Mouse (Mus musculus) CD4-positive, CD25-positive, alpha-beta regulatory T cell, adult 4 months (primary cell): ENCODE measurements around the gene Dhps. TPM values are rescaled to one million over a fixed set of nuclear protein-coding genes. Genes with fewer than 3 reads are reported as not detected.
A peak's percentile ranks its signal among the peaks of the same experiment; 100 is the strongest.
"Not testable (repeated sequence)": the region's sequence is repeated elsewhere in the genome, so short reads cannot be mapped to it uniquely, and the experiment has no call there.

ENCODE experiments used
- ATAC-seq: one replicate; pipeline ENCODE4 v1.8.0; 2017
- polyA plus RNA-seq, 2 experiments: library from polyadenylated mRNA; unstranded; fragments of 100-300 nt; shearing (Covaris generic); gene quantifications; one replicate each; pipeline ENCODE4 v1.2.1; 2017

Dhps gene
- polyA plus RNA-seq, 2 experiments from 2014 or later, result 42.7 to 45.0 TPM

DNA sequence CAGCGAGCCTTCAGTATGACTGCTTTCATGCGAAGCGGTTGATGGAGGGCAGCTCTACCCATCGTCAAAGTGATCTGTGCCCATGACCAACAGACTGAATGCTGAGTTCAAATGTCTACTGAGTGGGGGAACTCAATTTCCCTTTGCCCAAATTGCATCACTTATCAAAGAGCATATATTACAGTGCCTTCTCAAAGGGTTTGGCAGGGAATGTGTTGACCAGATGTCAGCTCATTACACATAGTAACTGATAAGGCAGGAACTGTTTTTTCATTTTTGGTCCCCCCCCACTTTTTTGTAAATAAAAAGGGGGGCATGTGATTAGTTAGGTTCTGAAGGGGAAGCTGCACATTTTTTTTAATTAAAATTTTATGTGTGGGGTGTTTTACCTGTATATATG lies 9.0 kb upstream of the Dhps start:
- ATAC-seq, result no peak

DNA sequence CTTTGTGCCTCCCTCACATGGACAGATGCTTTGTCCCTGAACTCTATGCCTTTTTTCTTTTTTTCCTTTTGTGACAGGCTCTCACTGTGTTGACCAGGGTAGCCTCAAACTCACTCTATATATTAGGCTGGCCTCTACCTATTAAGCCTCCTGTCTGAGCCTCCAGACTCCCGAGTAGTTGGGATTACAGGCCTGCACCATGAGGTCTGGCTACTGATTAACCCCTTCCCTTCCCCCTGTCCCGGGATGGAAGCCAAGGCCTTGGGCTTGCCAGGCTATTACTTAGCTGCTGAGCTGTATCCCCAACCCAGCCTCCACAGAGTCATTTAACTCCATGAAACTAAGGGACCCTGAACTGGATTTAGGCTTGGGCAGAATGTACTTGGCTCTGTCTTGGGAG lies 6.3 kb upstream of the Dhps start:
- ATAC-seq, result no peak

DNA sequence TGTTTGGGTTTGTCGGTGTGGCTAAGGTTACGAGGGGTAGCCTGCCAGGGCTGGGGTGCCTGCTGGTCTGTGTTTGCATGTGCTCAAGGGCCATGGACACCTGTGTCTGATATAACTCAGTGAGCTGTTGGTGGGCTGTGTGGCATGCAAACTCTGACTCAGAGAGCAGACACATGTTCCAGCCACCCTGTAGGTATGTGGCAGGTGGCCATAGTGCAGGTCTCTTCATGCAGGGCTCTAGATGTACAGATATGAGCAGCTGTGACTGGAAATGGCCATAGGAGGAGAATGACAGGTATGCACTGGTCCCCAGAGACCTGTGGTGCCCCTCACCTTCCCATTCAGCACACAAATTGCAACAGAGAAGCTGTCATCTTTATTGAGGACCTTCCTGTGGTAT lies 4.4 kb upstream of the Dhps start:
- ATAC-seq, result no peak

DNA sequence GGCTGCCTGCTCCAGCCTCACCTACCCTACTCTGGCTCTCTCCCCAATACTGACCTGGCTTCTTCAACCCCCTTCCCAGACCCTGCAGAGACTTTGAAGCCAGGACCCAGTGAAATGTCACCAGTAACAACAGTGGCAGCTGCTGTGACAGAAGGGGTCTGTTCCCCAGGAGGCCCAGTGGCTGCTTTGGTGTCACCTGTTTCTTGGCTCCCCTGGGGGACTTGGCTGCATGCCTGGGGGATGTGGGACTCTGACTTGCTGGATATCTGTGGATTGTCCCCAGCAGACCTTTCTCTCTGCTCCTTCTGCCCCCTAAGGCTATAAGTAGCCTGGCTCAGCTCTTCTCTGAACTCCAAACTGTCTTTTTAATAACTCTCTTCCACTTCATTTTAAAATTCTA lies 3.6 kb upstream of the Dhps start, which contains the start of gene Gm5741:
Gm5741 (minus strand) TSS at position 1 of the 400 bp plus-strand sequence.
- ATAC-seq, result no peak

DNA sequence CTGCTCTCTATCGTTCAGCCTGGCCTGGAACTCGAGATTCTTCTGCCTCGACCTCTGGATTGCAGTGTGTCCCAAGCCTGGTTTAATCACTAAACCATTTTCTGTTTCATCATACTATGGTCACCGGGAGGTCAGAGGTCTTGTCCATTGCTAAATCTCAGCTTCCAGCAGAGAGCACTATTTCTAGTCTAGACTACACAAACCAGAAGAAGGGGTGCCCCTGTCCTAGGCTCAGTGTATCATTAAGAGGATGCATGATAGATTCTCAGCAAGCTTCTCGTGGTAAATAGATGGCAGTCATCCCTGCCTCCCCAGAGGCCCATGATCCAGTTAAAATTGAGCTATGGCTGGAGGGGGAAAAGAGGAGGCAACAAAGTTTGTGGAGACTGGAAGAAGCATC lies 516 bp upstream of the Dhps start:
- no peak for ATAC-seq

DNA sequence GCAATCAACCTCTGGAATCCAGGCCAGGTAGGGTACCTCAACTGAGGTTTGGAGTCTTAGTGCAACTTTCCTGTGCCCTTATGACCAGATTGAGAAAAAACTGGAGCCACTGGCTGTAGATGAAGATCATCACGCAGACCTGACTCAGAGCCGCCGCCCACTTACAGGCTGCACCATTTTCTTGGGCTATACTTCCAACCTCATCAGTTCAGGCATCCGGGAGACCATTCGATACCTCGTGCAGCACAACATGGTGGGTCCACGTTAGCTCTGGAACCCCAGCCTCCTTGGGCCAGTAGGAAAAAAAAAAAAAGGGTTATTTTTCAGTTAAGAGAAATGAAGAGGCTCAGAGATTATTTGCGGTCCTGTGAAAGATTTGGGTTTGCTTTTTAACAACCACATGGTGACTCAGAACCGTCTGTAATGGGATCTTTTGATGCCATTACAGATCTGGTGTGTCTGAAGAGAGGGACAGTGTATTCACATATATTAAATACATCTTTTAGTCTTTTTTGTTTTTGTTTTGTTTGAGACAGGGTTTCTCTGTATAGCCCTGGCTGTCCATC lies 890 bp downstream of the Dhps start:
- no peak for ATAC-seq

DNA sequence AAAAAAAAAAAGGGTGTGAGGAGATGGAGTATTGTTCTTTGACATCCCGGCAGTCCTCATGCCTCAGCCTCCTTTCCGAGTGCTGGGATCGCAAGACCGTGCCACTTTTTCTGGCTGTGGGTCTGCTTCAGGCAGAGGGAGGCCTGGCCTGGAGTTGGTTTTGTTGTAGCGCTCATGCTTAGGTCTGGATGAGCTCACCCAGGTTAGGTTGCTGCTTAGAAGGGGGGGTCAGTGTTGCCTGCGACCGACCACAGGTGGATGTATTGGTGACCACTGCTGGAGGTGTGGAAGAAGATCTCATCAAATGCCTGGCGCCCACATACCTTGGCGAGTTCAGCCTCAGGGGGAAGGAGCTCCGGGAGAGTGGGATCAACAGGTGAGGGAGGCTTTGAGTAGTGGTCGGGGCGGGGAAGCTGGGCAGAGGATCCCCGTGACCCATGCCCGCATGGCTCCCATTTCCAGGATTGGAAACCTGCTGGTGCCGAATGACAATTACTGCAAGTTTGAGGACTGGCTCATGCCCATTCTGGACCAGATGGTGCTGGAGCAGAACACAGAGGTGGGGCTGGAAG lies 1.6 kb downstream of the Dhps start:
- ATAC-seq, result no peak

DNA sequence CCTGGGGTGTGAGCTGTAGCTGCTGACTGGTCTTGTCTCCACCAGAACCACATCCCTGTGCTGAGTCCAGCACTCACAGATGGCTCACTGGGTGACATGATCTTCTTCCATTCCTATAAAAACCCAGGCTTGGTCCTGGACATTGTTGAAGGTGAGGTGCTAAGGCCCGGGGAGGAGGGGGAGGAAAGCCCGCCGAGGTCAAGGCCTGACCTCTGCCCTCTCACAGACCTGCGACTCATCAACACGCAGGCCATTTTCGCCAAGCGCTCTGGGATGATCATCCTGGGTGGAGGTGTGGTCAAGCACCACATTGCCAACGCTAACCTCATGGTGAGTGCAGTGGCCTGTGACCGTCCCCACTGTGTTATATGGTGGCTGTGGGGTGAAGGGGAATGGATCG lies 2.6 kb downstream of the Dhps start:
- ATAC-seq, result no peak

DNA sequence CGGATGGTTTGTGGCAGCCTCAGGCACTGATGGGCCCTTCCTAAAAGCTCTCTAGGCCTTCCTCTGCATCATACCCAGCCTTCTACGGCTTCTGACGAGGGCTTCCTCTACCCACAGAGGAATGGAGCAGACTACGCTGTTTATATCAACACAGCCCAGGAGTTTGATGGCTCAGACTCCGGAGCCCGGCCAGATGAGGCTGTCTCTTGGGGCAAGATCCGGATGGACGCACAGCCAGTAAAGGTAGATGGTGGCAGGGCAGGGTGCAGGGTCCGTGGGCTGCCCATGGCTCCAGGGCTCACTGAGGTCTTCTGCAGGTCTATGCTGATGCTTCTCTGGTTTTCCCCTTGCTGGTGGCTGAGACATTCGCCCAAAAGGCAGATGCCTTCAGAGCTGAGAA lies 3.1 kb downstream of the Dhps start:
- no peak for ATAC-seq

DNA sequence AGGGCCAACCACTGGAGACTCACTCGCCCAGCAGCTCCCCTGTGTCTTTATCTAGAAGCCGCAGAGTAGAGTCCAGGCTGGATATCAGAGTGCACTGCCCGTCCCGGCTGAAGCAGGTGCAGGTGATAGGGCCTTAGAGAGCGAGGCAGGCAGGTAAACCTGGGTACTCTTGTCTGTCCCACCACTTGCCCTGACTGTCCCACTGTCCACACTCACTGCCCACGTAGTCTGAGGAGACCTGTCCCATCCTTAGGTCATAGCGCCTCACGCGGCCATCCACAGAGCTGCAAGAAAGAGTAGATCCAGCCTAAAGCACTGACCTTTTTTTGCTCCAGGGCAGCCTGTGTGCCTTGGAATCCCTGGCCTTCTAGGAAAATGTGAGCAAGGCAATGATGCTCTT lies 4.4 kb downstream of the Dhps start:
- no peak for ATAC-seq

DNA sequence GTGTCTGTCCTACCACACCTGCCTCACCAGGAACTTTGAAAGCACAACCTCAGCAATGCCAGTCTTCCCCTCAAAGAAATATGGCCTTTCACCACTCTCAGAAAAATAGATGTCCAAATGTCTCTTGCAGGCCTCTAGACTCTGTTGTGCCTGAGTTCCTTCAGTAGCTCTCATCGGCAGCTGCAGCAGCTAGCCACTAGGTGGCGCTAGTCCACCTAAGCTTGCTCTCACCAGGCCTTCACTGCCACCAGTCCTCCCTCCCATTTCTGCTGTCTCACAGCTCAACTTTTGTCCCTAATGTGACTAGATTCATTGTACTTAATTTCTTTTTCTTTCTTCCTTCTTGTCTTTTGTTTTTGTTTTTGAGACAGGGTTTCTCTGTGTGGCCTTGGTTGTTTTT lies 5.4 kb downstream of the Dhps start:
- ATAC-seq, result peak; percentile 68

DNA sequence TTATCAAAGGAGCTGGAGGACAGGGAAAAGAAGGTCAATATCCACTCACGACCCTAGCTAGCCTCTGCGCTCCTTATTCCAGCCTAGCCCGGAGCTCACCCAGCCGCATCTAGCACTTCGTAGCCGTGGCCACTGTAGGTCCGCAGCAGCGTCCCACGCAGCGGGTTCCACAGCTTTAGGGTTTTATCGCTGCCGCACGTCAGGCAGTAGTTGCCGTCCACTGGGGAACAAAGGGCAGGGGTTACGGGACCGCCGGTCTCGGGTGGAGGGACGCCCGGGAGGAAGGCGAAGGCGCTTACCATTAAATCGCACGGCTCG lies 8.6 kb downstream of the Dhps start:
- ATAC-seq, result no peak

DNA sequence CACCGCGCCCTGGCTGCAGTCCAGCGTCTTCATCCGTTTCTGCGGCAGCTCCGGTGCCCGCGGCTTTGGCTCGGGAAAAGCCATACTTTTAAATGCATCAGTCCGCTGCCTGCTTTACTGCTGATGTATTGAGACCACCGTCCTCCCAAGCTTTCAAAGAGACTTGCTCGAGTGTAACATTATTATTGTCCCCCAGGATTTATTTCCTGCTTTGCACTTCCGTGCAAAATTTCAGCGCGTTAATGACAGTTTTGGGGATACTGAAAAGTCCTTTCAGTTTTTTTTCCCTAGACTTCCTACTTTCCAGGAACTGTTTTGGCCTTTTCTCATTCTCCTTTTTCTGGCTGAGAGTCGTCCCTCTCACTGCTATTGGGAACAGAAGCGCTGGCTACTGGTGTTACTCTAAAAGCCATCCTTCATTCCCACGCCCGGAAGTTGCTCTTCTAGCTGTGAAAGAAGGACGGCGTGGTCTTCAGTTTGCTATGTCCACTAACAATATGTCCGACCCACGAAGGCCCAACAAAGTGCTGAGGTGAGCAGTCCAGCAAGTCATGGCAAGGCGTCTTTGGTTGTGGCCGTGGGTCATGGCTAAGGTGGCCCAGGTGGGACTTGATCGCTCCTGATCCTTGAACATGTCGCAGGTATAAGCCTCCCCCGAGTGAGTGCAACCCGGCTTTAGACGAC lies 9.1 kb downstream of the Dhps start, which contains the start of gene Wdr83os:
Wdr83os (plus strand) TSS at position 209 of the 684 bp plus-strand sequence.
- peak; percentile 18 for ATAC-seq

DNA sequence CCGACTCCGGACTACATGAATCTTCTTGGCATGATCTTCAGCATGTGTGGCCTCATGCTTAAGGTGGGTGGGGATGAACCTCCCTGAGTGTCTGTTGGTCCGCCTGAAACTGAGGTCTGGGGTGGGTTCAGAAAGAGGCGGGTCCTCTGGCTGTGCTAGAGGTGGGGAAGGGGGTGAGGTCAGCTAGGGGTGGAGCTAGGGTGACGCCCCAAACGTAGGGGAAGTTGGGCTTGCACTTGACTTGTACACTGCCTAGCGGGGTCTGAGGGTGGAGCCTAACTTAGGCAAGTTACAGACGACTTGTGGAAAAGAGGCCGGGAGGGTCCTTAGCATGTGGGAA lies 9.6 kb downstream of the Dhps start, which contains the start of gene Wdr83:
Wdr83 (minus strand) TSS at position 91 of the 340 bp plus-strand sequence.
- ATAC-seq, result peak; percentile 14

DNA sequence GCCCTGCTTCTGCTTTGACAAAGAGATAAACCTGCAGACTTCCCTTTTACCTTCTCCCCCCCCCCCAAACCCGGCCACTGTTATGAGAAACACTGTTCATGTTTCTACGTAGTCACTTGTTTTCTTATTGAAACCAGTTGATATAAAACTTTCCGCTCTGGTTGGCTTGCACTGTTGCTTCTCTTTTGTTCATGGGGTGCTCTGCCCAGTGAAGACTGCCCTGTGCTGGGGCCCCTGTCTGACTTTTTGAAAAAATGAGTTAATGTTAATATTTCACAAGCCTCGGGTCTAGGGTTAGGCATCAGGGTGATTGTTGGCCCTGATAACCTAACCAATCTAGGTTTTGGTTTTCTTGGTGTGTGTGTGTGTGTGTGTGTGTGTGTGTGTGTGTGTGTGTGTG lies 10.6 kb downstream of the Dhps start:
- not testable (repeated sequence) for ATAC-seq

DNA sequence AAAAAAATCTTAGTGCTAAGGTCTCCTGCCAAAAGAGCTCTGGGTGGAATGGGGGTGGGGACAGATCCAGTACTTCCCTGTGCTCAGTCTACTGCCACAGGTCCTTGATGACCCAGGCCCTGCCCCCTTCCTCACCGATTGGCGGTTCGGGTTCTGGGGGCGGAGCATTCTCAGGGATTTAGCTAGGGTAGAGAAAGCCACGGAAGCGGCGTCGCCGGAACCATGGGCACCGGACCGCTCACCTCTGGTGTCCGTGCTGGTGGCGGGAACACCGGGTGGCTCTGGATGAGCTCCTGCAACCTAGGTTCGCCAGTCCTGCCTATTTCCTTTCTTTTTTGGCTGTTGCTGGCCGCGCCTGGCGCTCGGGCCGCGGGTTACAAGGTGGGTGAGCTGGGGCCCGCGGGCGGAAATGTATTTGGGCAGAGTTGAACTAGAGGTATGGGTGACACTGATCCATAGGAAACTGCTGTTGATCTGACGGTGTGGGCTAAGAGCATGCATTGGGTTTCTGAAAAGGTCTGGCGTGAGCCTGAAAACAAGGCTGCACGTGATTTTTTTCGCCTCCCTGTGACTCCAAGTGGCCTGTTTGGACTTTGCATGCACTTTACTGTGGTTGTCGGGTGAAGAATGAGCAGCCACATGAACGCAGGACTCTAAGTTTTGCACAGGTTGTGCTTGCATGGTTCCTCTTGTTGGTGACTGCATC lies 11.7 kb downstream of the Dhps start, which contains the start of gene Man2b1:
Man2b1 (plus strand) TSS at position 163 of the 706 bp plus-strand sequence.
- ATAC-seq, result peak; percentile 92

DNA sequence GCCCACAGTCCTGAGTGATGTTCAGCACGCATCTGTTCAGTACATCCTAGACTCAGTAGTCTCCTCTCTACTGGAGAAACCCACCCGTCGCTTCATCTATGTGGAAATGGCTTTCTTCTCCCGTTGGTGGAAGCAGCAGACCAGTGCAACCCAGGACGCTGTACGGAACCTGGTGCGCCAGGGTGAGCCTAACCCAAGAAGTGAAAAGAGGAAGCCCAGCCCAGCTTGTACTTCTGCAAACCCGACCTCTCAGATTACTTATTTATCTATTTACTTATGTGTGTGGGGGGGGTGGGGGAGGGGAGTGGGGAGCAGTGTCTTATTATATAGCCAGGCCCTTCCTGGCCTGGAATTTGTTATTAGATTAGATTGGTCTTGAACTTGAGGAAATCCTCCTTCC lies 13.1 kb downstream of the Dhps start:
- ATAC-seq, result no peak

DNA sequence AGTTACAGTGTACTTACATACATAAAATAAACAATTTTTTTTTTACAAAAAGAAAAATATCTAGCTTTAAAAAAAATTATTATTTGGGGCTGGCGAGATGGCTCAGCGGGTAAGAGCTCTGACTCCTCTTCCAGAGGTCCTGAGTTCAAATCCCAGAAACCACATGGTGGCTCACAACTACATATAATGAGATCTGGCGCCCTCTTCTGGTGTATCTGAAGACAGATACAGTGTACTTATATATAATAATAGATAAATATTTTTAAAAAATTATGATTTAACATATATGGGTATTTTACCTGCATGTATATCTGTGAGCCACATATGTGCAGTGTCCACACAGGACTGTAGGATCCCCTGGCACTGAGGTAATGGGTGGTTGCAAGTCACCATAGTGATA lies 14.7 kb downstream of the Dhps start:
- ATAC-seq, result no peak

DNA sequence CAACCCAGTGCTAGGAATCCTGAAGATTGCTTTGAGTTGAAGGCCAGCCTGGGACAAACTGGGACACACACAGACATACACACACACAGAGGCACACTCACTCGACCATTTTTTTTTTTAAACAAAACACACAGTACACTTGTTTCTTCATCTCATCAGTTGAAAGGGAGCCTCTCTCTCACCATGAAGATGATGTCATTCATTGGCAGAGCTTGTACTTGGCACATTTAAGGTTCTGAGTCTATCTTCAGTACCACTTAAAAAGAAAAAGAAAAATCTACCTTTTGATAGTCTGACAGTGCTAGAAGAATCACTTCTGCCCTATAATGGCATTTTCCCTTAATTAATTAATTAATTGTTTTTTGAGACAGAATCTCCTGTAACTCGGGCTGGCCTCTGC lies 17.2 kb downstream of the Dhps start:
- no peak for ATAC-seq

DNA sequence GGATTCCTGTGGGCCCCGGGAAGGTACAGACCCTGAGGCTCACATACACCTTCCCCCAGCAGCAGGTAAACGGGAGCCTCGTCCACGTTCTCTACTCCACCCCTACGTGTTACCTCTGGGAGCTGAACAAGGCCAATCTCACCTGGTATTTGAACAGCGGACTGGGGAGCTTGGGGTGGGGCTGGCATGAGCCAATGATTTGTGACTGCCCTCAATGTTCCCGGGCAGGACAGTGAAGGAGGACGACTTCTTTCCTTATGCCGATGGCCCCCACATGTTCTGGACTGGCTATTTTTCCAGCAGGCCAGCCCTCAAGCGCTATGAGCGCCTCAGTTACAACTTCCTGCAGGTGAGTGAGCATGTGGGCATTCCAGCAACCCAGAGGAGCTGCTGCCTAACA lies 19.3 kb downstream of the Dhps start:
- no peak for ATAC-seq

DNA sequence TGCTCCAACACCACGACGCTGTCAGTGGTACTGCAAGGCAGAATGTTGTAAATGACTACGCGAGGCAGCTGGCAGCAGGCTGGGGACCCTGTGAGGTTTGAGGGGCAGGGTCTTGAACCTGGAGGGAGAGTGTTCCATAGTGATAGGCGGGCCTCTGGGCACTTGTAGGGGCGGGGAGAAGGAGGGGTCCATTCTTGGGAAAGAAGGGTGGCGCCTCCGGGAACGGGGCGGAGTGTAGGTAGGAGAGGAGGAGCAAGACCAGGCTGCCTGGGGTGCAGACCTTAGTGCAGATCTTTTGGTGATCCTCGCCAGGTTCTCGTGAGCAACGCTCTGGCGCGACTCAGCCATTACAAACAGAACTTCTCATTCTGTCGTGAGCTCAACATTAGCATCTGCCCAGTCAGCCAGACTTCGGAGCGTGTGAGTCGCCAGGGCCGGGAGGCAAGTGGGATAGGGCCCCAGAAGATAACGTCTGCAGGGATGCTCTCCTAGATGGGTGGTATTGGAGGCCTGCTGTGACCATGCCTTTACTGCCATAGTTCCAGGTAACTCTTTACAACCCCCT lies 20.1 kb downstream of the Dhps start:
- no peak for ATAC-seq

DNA sequence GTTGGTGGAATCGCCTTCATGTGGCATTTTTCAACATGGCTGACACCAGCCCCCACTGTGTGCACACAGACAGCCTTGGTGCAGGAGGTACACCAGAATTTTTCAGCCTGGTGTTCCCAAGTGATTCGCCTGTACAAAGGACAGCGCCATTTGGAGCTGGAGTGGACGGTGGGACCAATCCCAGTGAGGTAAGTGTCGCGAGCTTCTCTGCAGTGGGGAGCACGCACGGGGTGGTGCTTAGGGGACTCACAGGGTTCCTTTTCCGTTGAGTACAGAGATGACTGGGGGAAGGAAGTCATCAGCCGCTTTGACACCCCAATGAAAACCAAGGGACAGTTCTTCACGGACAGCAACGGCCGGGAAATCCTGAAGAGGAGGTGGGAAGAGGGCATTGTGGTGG lies 23.5 kb downstream of the Dhps start:
- ATAC-seq, result no peak

DNA sequence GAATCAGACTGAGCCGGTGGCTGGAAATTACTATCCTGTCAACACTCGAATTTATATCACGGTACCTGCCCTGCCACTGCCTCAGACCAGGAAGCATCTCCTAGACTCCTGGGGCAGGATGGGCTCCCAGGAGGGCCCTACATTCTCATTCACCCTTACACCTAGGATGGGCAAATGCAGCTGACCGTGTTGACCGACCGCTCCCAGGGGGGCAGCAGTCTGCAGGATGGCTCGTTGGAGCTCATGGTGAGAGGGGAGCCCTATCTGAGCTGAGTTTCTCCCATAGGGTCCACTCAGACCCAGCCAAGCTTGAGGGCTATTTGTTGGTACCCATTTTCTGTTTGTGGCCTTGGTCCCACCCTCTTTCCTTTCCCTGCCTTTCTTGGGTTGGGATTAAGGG lies 24.0 kb downstream of the Dhps start:
- ATAC-seq, result no peak

DNA sequence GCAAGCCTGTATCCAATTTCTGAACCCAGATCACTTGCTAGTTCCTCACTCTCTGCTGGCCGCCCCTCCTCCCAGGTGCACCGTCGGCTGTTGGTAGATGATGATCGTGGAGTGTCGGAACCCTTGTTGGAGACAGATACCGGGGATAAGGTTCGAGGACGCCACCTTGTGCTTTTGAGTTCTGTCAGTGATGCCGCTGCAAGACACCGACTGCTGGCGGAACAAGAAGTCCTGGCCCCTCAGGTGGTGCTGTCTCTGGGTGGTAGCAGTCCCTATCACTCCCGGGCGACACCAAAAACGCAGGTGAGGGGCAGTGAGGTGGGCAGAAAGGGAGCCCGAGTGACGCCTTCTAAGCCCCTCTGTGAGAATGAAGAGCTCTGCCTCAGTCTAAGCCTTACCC lies 24.6 kb downstream of the Dhps start:
- ATAC-seq, result no peak
